Mouse (Mus musculus) inflammation-experienced regulatory T-cells (primary cell): Measurements from ENCODE around the gene Spaca1. TPM values are rescaled to one million over a fixed set of nuclear protein-coding genes. Genes with fewer than 3 reads are reported as not detected.

ENCODE experiments used
- polyA plus RNA-seq, 2 experiments: library from polyadenylated mRNA; unstranded; fragments of 100-300 nt; shearing (Covaris generic); gene quantifications; one replicate each; pipeline ENCODE4 v1.2.1; 2017

Spaca1 gene
- 1 to 10 TPM; 3.6 to 7.3 TPM for polyA plus RNA-seq

DNA sequence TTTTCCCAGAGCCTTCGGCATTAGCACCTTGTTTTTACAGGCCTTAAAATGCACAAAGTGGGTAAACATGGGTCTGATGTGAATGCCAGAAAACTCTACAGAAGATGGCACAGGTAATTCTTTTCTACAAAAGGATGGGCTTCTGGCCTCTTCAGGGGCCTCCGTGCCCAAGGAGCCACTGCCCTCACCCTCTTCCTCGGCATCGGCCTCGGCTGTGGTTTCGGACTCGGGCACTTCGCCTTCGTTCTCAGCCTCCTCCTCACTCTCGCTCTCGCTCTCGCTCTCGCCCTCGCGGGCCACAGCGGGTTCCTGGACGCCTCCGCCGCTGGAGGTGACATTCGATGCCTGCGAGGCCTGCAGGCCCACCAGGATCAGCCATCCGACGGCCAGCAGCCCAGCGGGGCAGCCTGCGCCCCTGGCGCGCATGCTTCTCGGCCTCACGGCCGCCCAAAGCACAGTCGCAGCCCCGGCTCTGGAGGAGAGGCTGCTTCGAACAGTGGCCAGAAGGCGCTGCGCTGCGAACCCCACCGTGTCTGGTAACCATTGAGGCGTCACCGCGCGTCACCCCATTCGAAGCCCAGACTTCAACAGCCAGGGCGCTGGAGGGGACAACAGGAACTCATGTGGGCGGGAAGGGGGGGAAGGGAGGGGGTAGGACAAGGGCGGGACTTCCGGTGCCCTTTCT is at the start of gene Spaca1:
Gene Spaca1 (minus strand): TSS at position 621 of the 685 bp plus-strand sequence.

Other genes with a start within 250 kb of the Spaca1 start
- not detected for gene Cnr1, start 125.6 kb downstream of the Spaca1 start, polyA plus RNA-seq